Mouse (Mus musculus) gastrocnemius, postnatal 4 days (tissue): ENCODE measurements around the gene Srsf9. TPM values are rescaled to one million over a fixed set of nuclear protein-coding genes. Genes with fewer than 3 reads are reported as not detected.
"Not testable (repeated sequence)": the region's sequence is repeated elsewhere in the genome, so short reads cannot be mapped to it uniquely, and the experiment has no call there.

Source experiments
- DNase-seq, 2 experiments: peaks; one replicate each; pipeline ENCODE4 v3.0.0; 2021 to 2022; ENCODE audit warnings: low spot score in 2 of 2, mixed read lengths in 2 of 2
- total RNA-seq, 2 experiments: library from RNA; stranded (reverse); gene quantifications; 2 replicates each; pipeline ENCODE4 v1.2.3; 2021

Srsf9 gene
- total RNA-seq, 2 experiments from 2014 or later: 38.2 to 42.8 TPM

DNA sequence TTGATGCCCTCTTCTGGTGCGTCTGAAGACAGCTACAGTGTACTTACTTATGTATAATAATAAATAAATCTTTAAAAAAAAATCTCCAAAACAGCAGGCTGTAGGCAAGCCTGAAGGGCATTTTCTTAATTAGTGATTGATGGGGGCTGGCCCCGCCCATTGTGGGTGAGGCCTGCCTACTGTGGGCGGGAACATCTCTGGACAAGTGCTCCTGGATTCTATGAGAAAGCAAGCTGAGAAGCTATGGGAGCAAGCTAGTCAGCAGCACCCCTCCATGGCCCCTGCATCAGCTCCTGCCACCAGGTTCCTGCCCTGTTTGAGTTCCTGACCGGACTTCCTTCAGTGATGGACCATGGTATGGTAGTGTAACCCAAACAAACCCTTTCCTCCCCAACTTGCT is 37.8 kb downstream of the Srsf9 start:
- DNase-seq: no peak

GRCm38 (mm10) chr5:115371736-115372135 is 44.8 kb downstream of the Srsf9 start:
- no peak for DNase-seq

DNA sequence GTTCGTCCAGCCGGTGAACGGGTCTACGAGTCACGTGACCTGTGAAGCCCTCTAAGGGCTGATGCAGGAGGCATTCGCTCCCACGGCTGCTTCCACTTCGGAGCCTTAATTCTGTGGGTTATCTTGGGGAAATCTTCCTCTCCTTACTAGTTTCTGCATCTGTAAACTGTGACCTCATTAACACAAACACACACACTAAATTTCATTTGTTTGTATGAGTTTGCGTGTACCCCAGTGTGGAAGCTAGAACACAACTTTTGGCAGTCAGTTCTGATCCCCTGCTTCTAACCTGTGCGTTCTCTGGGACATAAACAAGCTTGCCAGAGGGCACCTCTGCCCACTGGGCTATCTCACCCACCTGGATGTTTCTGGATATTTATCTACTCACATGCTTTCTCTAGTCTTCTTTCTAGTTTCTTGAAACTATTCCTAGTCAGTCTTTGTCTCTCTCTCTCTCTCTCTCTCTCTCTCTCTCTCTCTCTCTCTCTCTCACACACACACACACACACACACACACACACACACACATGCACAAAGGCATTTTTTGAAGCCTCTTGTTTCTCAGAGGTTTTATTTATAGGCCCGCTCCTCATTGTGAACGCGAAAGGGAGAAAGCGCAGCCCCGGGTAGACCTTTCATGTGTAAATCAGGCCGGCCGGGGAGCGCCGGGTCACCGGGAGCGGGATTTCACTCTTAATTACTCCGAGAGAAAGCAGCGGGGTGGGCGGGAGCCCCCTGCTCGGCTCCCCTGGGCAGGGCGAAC is 46.6 kb downstream of the Srsf9 start:
- no peak for DNase-seq

DNA sequence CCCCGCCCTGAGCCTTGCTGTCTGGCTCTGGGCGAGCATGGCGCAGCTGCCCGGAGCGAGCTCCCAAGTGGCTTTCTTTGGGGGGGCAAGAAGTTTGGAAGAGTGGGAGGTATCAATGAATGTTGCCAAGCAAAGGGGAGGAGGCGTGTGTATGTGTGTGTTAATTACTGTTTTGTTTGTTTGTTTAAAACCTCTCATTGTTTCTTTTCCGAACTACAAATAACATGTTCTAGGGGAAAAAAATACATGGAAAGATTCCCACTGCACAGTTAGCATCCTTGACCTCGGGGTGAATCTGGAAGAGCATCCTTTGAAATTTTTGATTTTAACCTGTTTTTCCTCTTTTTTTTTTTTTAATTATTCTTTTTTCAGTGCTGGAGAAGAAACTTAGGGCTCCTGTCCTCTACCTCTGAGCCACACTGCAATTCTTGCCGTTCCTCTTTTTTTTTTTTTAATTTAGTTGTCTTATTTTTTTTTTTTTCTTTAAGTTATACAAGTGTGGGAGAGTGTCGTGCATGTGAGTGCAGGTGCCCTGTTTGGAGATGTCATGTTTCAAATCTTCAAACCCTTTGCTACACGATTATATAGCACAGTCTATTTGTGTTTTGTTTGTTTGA is 47.3 kb downstream of the Srsf9 start:
- DNase-seq: no peak

DNA sequence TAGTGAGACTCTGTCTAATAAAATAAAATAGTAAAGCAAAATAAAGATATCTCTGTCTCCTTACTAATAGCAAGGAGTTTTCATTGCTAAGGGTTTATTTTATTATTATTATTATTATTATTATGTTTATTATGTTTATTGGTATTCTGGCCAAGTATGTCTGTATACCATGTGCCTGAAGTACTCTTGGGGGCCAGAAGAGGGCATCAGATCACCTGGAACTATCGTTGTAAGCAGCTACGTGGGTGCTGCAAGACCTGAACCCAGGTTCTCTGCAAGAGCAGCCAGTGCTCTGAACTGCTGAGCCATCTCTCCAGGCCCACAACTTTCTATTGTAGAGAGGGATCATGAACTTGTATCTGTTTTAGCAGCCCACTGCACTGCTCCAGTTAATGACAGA is 48.5 kb downstream of the Srsf9 start:
- DNase-seq: no peak

DNA sequence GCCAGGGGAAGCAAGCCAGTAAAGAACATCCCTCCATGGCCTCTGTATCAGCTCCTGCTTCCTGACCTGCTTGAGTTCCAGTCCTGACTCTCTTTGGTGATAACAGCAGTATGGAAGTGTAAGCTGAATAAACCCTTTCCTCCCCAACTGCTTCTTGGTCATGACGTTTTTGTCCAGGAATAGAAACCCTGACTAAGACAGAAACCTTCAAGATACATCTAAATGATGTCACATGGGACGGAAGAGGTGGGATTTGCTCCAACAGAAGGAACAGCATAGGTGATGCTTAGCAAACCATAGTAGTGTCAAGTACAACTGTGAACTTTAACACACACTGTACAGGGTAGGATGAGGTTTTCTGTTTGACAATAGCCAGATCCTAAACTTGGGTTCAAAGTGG is 51.9 kb downstream of the Srsf9 start:
- not testable (repeated sequence) for DNase-seq

Other genes starting within 250 kb of the Srsf9 start
- gene Gm10401, start 228.9 kb upstream of the Srsf9 start, total RNA-seq: not detected
- 10 to 100 TPM; 74.6 to 78.1 TPM for gene Acads, start 207.8 kb upstream of the Srsf9 start, total RNA-seq
- gene Unc119b, start 192.2 kb upstream of the Srsf9 start, total RNA-seq: 10 to 100 TPM; 19.9 to 20.3 TPM
- gene Mlec, start 169.0 kb upstream of the Srsf9 start, total RNA-seq: 100 to 1,000 TPM; 198 to 217 TPM
- 1 to 10 TPM; 4.2 to 5.1 TPM for gene Cabp1, start 132.8 kb upstream of the Srsf9 start, total RNA-seq
- 10 to 100 TPM; 20.2 to 25.0 TPM for gene Pop5, start 91.3 kb upstream of the Srsf9 start, total RNA-seq
- gene Rnf10, start 54.3 kb upstream of the Srsf9 start, total RNA-seq: 100 to 1,000 TPM; 196 TPM
- gene Coq5, start 47.5 kb upstream of the Srsf9 start, total RNA-seq: 10 to 100 TPM; 57.8 to 64.2 TPM
- 100 to 1,000 TPM; 314 to 330 TPM for gene Dynll1, start 26.2 kb upstream of the Srsf9 start, total RNA-seq
- 10 to 100 TPM; 19.5 to 21.6 TPM for gene Gatc, start 14.0 kb downstream of the Srsf9 start, total RNA-seq
- gene Triap1, start 14.0 kb downstream of the Srsf9 start, total RNA-seq: 10 to 100 TPM; 19.7 to 22.8 TPM
- 100 to 1,000 TPM; 236 to 243 TPM for gene Cox6a1, start 21.8 kb downstream of the Srsf9 start, total RNA-seq
- gene Msi1, start 102.4 kb downstream of the Srsf9 start, total RNA-seq: 1 to 10 TPM; 6.2 to 6.5 TPM
- gene Pla2g1b, start 139.1 kb downstream of the Srsf9 start, total RNA-seq: not detected
- 10 to 100 TPM; 13.4 to 16.8 TPM for gene Sirt4, start 157.5 kb downstream of the Srsf9 start, total RNA-seq
- gene Pxn, start 179.5 kb downstream of the Srsf9 start, total RNA-seq: 100 to 1,000 TPM; 170 to 175 TPM
- 1,000 to 10,000 TPM; 1,089 to 1,227 TPM for gene Rplp0, start 232.3 kb downstream of the Srsf9 start, total RNA-seq
- gene Gcn1l1, start 238.1 kb downstream of the Srsf9 start, total RNA-seq: 10 to 100 TPM; 48.8 to 50.7 TPM